Mouse (Mus musculus): ENCODE data around the gene Cdh3.

- no peak for TF ChIP-seq CTCF (conservative IDR thresholded peaks at IDR 0.05; ENCODE audit: low read length)
- no peak for TF ChIP-seq POU5F1 (IDR thresholded peaks at IDR 0.05; ENCODE audit: borderline replicate concordance, low read length)
- TF ChIP-seq NANOG (IDR thresholded peaks at IDR 0.05; ENCODE audit: borderline replicate concordance, low read length), result no peak
These were observed 88.7 kb downstream of the Cdh3 start for GRCm38 (mm10) chr8:106599265-106599979.
